Mouse (Mus musculus) heart, embryonic 16.5 days (tissue): ENCODE results near the gene Ncoa3. TPM values are rescaled to one million over a fixed set of nuclear protein-coding genes. Genes with fewer than 3 reads are reported as not detected.

Source experiments
- ATAC-seq: fragments of 200-750 bp; cut with Nextera tagmentation; replicated peaks from 2 replicates; pipeline ENCODE4 v1.8.0; 2017; ENCODE audit warnings: moderate number of reproducible peaks; ENCODE audit not compliant: insufficient read depth, low FRiP score; ENCODE audit errors: extremely low read depth
- H3K27ac ChIP-seq: fragments of 300-500 bp; sonication (generic); 2 replicates; pipeline ENCODE4 v1.5.1; 2014; ENCODE audit warnings: mild to moderate bottlenecking, low read length, control low read depth, moderate library complexity
- H3K27me3 ChIP-seq: fragments of 300-500 bp; sonication (generic); 2 replicates; pipeline ENCODE4 v1.6.1; 2014; ENCODE audit warnings: low read length, mixed read lengths; ENCODE audit not compliant: control insufficient read depth, insufficient read depth
- H3K36me3 ChIP-seq: fragments of 300-500 bp; sonication (generic); 2 replicates; pipeline ENCODE4 v1.6.1; 2014; ENCODE audit not compliant: control insufficient read depth, insufficient read depth
- H3K4me1 ChIP-seq: fragments of 300-500 bp; sonication (generic); 2 replicates; pipeline ENCODE4 v1.6.1; 2014; ENCODE audit warnings: low read length, mixed read lengths; ENCODE audit not compliant: control insufficient read depth, insufficient read depth
- H3K4me2 ChIP-seq: fragments of 300-500 bp; sonication (generic); 2 replicates; pipeline ENCODE4 v1.6.1; 2014; ENCODE audit warnings: low read depth, mild to moderate bottlenecking, control low read depth, low read length
- H3K4me3 ChIP-seq: fragments of 300-500 bp; sonication (generic); 2 replicates; pipeline ENCODE4 v1.5.1; 2014; ENCODE audit warnings: mild to moderate bottlenecking, control low read depth, low read length
- H3K9ac ChIP-seq: fragments of 300-500 bp; sonication (generic); 2 replicates; pipeline ENCODE4 v1.6.1; 2014; ENCODE audit warnings: low read length, control low read depth
- H3K9me3 ChIP-seq: fragments of 300-500 bp; sonication (generic); replicated peaks from 2 replicates; pipeline ENCODE4 v1.6.1; 2016; ENCODE audit warnings: low read length; ENCODE audit not compliant: control insufficient read depth
- WGBS: fragments of 180-500 bp; shearing (Covaris S2); extraction: QIAGEN DNeasy Blood & Tissue Kit; methylation state at CpG from one replicate; pipeline ENCODE4 v1.1.7; 2014; 5-methylcytosine and 5-hydroxymethylcytosine counted together
- polyA plus RNA-seq: library from polyadenylated mRNA; unstranded; fragments of >200 nt; fragmentation: Nextera tagmentation; extraction: Ambion mirVana; gene quantifications from 2 replicates; pipeline ENCODE4 v1.2.1, GENCODE M21; 2015

Ncoa3 gene
- polyA plus RNA-seq, 1 experiment from 2014 or later: 9.5 TPM

- WGBS: 90% methylated on average over 8 of the region's 8 CpGs
- ATAC-seq: no peak
- H3K9ac ChIP-seq: no peak overlapping the region
- 0 out of 2 replicates have a peak, but pooled peaks cover 2% of the 10 kb centered on the region for H3K36me3 ChIP-seq
- no peak overlapping the region for H3K4me3 ChIP-seq
- no peak overlapping the region for H3K4me2 ChIP-seq
- H3K27me3 ChIP-seq: no peaks in the 10 kb centered on the region
- H3K4me1 ChIP-seq: peaks cover 28% of the 10 kb centered on the region
- H3K9me3 ChIP-seq: no peaks in the 10 kb centered on the region
- no peak overlapping the region for H3K27ac ChIP-seq
Measured at GRCm38 (mm10) chr2:165995711-165996110, 3.3 kb downstream of the Ncoa3 start.

DNA sequence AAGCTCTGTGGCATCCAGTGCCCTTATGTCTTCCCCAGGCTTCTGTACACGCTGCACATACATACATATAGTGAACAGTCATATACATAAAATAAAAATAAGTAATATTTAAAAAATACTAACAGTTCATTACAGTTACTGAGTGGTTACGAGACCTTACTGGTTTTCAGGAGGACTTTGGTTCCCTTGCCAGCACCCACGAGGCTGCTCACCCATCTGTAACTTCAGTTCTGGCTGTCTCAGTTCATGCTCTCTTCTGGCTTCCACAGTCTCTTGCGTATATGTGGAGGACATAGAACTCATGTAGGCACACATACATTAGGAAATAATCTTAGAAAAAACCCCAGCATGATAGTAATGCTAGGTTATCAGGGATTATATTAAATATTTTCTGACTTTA is 3.7 kb downstream of the Ncoa3 start:
- no peak overlapping the region for H3K4me3 ChIP-seq
- no peak for ATAC-seq
- no peak overlapping the region for H3K27ac ChIP-seq
- no peak overlapping the region for H3K4me2 ChIP-seq
- H3K27me3 ChIP-seq: no peaks in the 10 kb centered on the region
- no peaks in the 10 kb centered on the region for H3K9me3 ChIP-seq
- peaks cover 33% of the 10 kb centered on the region for H3K4me1 ChIP-seq
- WGBS: 90% methylated on average over 4 of the region's 4 CpGs
- 0 out of 2 replicates have a peak, but pooled peaks cover 2% of the 10 kb centered on the region for H3K36me3 ChIP-seq
- H3K9ac ChIP-seq: no peak overlapping the region

- Histone ChIP-seq H3K4me2 (no peak overlapping the region), H3K4me3 (no peak overlapping the region), H3K4me1 (peaks cover 45% of the 10 kb centered on the region), H3K9me3 (no peaks in the 10 kb centered on the region), H3K9ac (no peak overlapping the region), H3K36me3 (0 out of 2 replicates have a peak, but pooled peaks cover 2% of the 10 kb centered on the region), H3K27me3 (no peaks in the 10 kb centered on the region), H3K27ac (no peak overlapping the region)
- no peak for ATAC-seq
- 91% methylated on average over 8 of the region's 8 CpGs for WGBS
Measured at GRCm38 (mm10) chr2:165997256-165997967, 5.0 kb downstream of the Ncoa3 start.

GRCm38 (mm10) chr2:165998969-165999368 is 6.5 kb downstream of the Ncoa3 start:
- no peak overlapping the region for H3K4me2 ChIP-seq
- no peak for ATAC-seq
- H3K36me3 ChIP-seq: 0 out of 2 replicates have a peak, but pooled peaks cover 2% of the 10 kb centered on the region
- H3K4me1 ChIP-seq: peaks cover 41% of the 10 kb centered on the region
- H3K9ac ChIP-seq: 0 out of 2 replicates have a peak overlapping the region, but pooled peaks have one; percentile 34
- no peaks in the 10 kb centered on the region for H3K9me3 ChIP-seq
- WGBS: 31% methylated on average over 4 of the region's 4 CpGs
- no peaks in the 10 kb centered on the region for H3K27me3 ChIP-seq
- no peak overlapping the region for H3K4me3 ChIP-seq
- H3K27ac ChIP-seq: no peak overlapping the region; the same call in 1 of the 2 replicates

GRCm38 (mm10) chr2:165999790-166000189 is 7.4 kb downstream of the Ncoa3 start:
- Histone ChIP-seq H3K4me1 (peaks cover 41% of the 10 kb centered on the region), H3K27me3 (no peaks in the 10 kb centered on the region), H3K4me2 (peak overlapping the region; percentile 37; the same call in 1 of the 2 replicates), H3K9ac (no peak overlapping the region), H3K36me3 (no peaks in the 10 kb centered on the region), H3K27ac (peak overlapping the region; percentile 35), H3K9me3 (no peaks in the 10 kb centered on the region), H3K4me3 (no peak overlapping the region)
- 12% methylated on average over 5 of the region's 5 CpGs for WGBS
- ATAC-seq: 0 out of 2 replicates have a peak, but pooled peaks have one; percentile 37

GRCm38 (mm10) chr2:166000242-166000641 is 7.8 kb downstream of the Ncoa3 start:
- no peak overlapping the region for H3K4me2 ChIP-seq
- H3K36me3 ChIP-seq: no peaks in the 10 kb centered on the region
- H3K9me3 ChIP-seq: no peaks in the 10 kb centered on the region
- no peak for ATAC-seq
- no peaks in the 10 kb centered on the region for H3K27me3 ChIP-seq
- H3K4me1 ChIP-seq: peaks cover 41% of the 10 kb centered on the region
- peak overlapping the region; percentile 9; the same call in 1 of the 2 replicates for H3K9ac ChIP-seq
- WGBS: 37% methylated on average over 5 of the region's 5 CpGs
- no peak overlapping the region for H3K4me3 ChIP-seq
- H3K27ac ChIP-seq: peak overlapping the region; percentile 35

GRCm38 (mm10) chr2:166000769-166001168 is 8.3 kb downstream of the Ncoa3 start:
- Histone ChIP-seq H3K9me3 (no peaks in the 10 kb centered on the region), H3K4me3 (no peak overlapping the region), H3K36me3 (no peaks in the 10 kb centered on the region), H3K27ac (peak overlapping the region; percentile 62), H3K4me2 (peak overlapping the region; percentile 37), H3K4me1 (peaks cover 41% of the 10 kb centered on the region), H3K27me3 (no peaks in the 10 kb centered on the region), H3K9ac (peak overlapping the region; percentile 27; the same call in 1 of the 2 replicates)
- WGBS: 33% methylated on average over 5 of the region's 5 CpGs
- ATAC-seq: no peak

GRCm38 (mm10) chr2:166001362-166001761 is 8.9 kb downstream of the Ncoa3 start:
- H3K4me3 ChIP-seq: no peak overlapping the region
- H3K4me1 ChIP-seq: peaks cover 41% of the 10 kb centered on the region
- H3K9ac ChIP-seq: peak overlapping the region; percentile 27; the same call in 1 of the 2 replicates
- no peaks in the 10 kb centered on the region for H3K9me3 ChIP-seq
- H3K4me2 ChIP-seq: no peak overlapping the region
- no peaks in the 10 kb centered on the region for H3K36me3 ChIP-seq
- H3K27ac ChIP-seq: peak overlapping the region; percentile 62
- 46% methylated on average over 2 of the region's 2 CpGs for WGBS
- no peak for ATAC-seq
- no peaks in the 10 kb centered on the region for H3K27me3 ChIP-seq

- WGBS: 65% methylated on average over 2 of the region's 2 CpGs
- Histone ChIP-seq H3K9me3 (no peaks in the 10 kb centered on the region), H3K27me3 (no peaks in the 10 kb centered on the region), H3K4me2 (no peak overlapping the region), H3K4me1 (peaks cover 41% of the 10 kb centered on the region), H3K9ac (no peak overlapping the region), H3K36me3 (no peaks in the 10 kb centered on the region), H3K27ac (no peak overlapping the region), H3K4me3 (no peak overlapping the region)
- ATAC-seq: no peak
Measured at GRCm38 (mm10) chr2:166001768-166002167, 9.3 kb downstream of the Ncoa3 start.
